Mouse (Mus musculus) lung, embryonic 15.5 days (tissue): ENCODE data around the gene Trappc2l. TPM values are rescaled to one million over a fixed set of nuclear protein-coding genes. Genes with fewer than 3 reads are reported as not detected.
A peak's percentile ranks its signal among the peaks of the same experiment; 100 is the strongest.

Experiments used
- ATAC-seq: fragments of 200-750 bp; cut with Nextera tagmentation; 2 replicates; pipeline ENCODE4 v1.8.0; 2017; ENCODE audit warnings: moderate number of reproducible peaks, borderline replicate concordance; ENCODE audit not compliant: low FRiP score, low TSS enrichment; ENCODE audit errors: extremely low read depth
- H3K27ac ChIP-seq: fragments of 300-500 bp; sonication (generic); 2 replicates; pipeline ENCODE4 v1.5.1; 2015; ENCODE audit warnings: moderate library complexity, mild to moderate bottlenecking, inconsistent platforms
- H3K27me3 ChIP-seq: fragments of 300-500 bp; sonication (generic); 2 replicates; pipeline ENCODE4 v1.6.1; 2015; ENCODE audit warnings: inconsistent platforms
- H3K36me3 ChIP-seq: fragments of 300-500 bp; sonication (generic); 2 replicates; pipeline ENCODE4 v1.6.1; 2015; ENCODE audit warnings: inconsistent platforms
- H3K4me1 ChIP-seq: fragments of 300-500 bp; sonication (generic); 2 replicates; pipeline ENCODE4 v1.6.1; 2015; ENCODE audit warnings: inconsistent platforms
- H3K4me2 ChIP-seq: fragments of 300-500 bp; sonication (generic); 2 replicates; pipeline ENCODE4 v1.6.1; 2015; ENCODE audit warnings: inconsistent platforms, mild to moderate bottlenecking, moderate library complexity
- H3K4me3 ChIP-seq: fragments of 300-500 bp; sonication (generic); 2 replicates; pipeline ENCODE4 v1.5.1; 2015; ENCODE audit warnings: mild to moderate bottlenecking, inconsistent platforms
- H3K9ac ChIP-seq: fragments of 300-500 bp; sonication (generic); 2 replicates; pipeline ENCODE4 v1.6.1; 2015; ENCODE audit warnings: inconsistent platforms
- H3K9me3 ChIP-seq: fragments of 300-500 bp; sonication (generic); 2 replicates; pipeline ENCODE4 v1.6.1; 2016; ENCODE audit warnings: inconsistent platforms
- WGBS: fragments of 180-500 bp; shearing (Covaris S2); methylation state at CpG from one replicate; pipeline ENCODE4 v1.1.7; 2015; 5-methylcytosine and 5-hydroxymethylcytosine counted together
- microRNA-seq: library from miRNA; unstranded; fragments of <30 nt; microRNA quantifications from one replicate; pipeline ENCODE4, GENCODE M21; 2016
- polyA plus RNA-seq: library from polyadenylated mRNA; unstranded; fragments of >200 nt; fragmentation: Nextera tagmentation; extraction: Ambion mirVana; gene quantifications from 2 replicates; pipeline ENCODE4 v1.2.1, GENCODE M21; 2015

The Trappc2l gene
- polyA plus RNA-seq, 1 experiment from 2014 or later, result 53.0 TPM

DNA sequence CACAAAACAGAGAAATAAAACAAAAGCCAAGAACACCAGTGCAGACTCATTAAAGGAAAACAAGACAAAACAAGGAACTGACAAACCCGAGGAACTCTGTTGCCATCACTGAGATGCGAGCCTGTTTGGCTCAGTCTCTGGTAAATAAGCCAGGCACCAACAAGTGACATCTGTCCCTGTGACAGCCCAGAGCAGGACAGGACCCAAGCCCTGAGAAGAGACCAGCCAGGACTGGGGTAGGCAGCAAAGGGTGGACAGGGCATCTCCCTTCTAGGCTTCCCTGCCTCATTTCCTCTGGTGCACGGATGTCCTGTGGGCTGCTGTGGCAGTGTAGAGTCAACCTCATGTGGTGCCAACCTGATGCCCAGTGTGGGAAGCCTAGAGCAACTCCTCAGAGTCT lies 51.7 kb downstream of the Trappc2l start:
- no peak overlapping the region for H3K4me3 ChIP-seq
- ATAC-seq, result no peak
- no peak overlapping the region for H3K9ac ChIP-seq
- H3K27ac ChIP-seq, result no peak overlapping the region
- H3K36me3 ChIP-seq, result no peaks in the 10 kb centered on the region
- H3K9me3 ChIP-seq, result no peaks in the 10 kb centered on the region
- H3K4me2 ChIP-seq, result no peak overlapping the region
- H3K27me3 ChIP-seq, result no peaks in the 10 kb centered on the region
- H3K4me1 ChIP-seq, result peaks cover 79% of the 10 kb centered on the region
- WGBS, result 56% methylated on average over 3 of the region's 3 CpGs

DNA sequence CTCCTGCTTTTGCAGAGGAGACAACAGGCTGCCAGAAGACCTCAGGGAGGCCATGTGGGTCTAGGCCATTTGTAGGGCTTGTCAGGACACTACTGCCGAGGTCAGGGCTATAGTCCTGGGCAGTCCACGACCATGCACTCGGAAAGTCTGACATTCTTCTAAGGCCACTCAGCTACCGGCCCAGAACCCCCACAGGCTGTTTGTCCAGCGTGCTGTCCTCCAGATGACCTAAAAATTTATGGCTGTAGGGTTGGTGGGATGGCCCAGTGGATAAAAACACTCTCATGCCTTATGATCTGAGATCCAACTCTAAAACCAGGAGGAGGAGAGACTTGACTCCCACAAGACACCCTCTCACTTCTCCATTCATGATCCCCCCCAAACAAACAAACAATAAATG lies 52.2 kb downstream of the Trappc2l start:
- H3K27me3 ChIP-seq, result no peaks in the 10 kb centered on the region
- H3K9ac ChIP-seq, result no peak overlapping the region
- 61% methylated on average over 5 of the region's 5 CpGs for WGBS
- H3K4me1 ChIP-seq, result peaks cover 75% of the 10 kb centered on the region
- ATAC-seq, result no peak
- no peak overlapping the region for H3K27ac ChIP-seq
- no peak overlapping the region for H3K4me2 ChIP-seq
- H3K4me3 ChIP-seq, result no peak overlapping the region
- H3K36me3 ChIP-seq, result no peaks in the 10 kb centered on the region
- no peaks in the 10 kb centered on the region for H3K9me3 ChIP-seq

DNA sequence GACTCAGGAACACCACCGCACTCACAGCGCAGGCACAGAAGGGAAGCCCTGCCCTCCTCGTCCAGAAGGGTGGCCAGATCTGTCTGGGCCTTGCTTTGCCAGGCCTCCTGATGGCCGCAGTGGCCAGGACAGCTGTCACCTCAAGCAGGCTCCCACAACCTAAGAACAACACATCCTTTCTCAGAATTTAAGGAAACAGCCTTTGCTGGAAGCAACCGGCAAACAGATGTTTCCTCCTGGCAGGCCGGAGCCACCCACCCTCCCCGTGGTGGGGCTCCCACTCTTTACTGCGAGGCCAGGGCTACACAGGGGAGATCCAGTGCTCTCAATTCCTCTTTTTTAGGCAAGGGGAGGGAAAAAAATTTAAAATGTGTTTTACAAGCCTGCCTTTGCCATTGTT lies 53.8 kb downstream of the Trappc2l start:
- ATAC-seq, result no peak
- Histone ChIP-seq H3K27me3 (peaks cover 5% of the 10 kb centered on the region; the same call in 1 of the 2 replicates), H3K9me3 (no peaks in the 10 kb centered on the region), H3K9ac (no peak overlapping the region), H3K4me3 (no peak overlapping the region), H3K36me3 (no peaks in the 10 kb centered on the region), H3K4me2 (peak overlapping the region; percentile 24; the same call in 1 of the 2 replicates), H3K4me1 (peaks cover 73% of the 10 kb centered on the region), H3K27ac (peak overlapping the region; percentile 84)
- 35% methylated on average over 8 of the region's 8 CpGs for WGBS

DNA sequence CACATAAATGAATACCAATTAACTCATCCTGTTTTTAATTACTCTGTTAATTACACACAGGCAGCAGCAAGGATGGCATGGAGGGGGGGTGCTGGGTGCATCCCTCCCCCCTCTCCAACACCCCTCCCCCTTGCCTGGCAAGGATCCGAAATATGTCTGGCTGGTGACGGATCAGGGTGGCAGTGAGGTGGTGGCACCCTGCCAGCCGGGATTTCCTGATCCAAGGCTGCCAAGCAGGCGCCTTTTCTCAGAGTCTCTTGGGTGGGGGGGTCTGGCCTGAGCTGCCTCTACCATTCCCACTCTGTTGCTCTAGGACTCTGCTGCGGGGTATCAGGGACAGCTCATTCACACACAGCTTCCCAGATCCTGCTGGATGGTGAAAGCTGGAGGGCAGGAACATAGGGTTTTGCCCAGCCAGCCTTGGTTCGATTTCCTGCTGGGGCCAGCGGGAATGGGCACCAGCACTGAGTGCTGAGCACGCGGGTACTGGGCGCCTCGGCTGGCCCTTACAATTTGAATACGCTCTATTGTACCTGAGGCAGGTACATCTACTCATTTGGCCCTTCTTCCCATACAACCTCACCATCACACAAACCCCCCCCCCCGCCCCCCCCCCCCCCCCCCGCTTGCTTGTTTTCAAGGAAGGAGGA lies 54.4 kb downstream of the Trappc2l start:
- Histone ChIP-seq H3K9ac (no peak overlapping the region), H3K4me3 (no peak overlapping the region), H3K9me3 (no peaks in the 10 kb centered on the region), H3K4me2 (peak overlapping the region; percentile 24), H3K27me3 (peaks cover 9% of the 10 kb centered on the region; the same call in 1 of the 2 replicates), H3K36me3 (no peaks in the 10 kb centered on the region), H3K27ac (peak overlapping the region; percentile 84), H3K4me1 (peaks cover 70% of the 10 kb centered on the region)
- 0 out of 2 replicates have a peak, but pooled peaks have one; percentile 36 for ATAC-seq
- 55% methylated on average over 12 of the region's 14 CpGs for WGBS

Small RNA genes lying within 50 kb of the gene (microRNA-seq; reads per million reads assigned to microRNA genes)
- not detected for gene Mir6396

Other genes with a start within 250 kb of the Trappc2l start
- gene Zc3h18, start 235.0 kb upstream of the Trappc2l start, polyA plus RNA-seq, result 53.3 and 55.1 TPM in 2 replicates
- gene Il17c, start 189.6 kb upstream of the Trappc2l start, polyA plus RNA-seq, result not detected in 2 replicates
- 208 and 215 TPM in 2 replicates for gene Cyba, start 178.7 kb upstream of the Trappc2l start, polyA plus RNA-seq
- gene Mvd, start 168.2 kb upstream of the Trappc2l start, polyA plus RNA-seq, result 24.3 and 24.7 TPM in 2 replicates
- 1.1 and 1.2 TPM in 2 replicates for gene Snai3, start 150.9 kb upstream of the Trappc2l start, polyA plus RNA-seq
- 40.5 and 43.9 TPM in 2 replicates for gene Rnf166, start 135.6 kb upstream of the Trappc2l start, polyA plus RNA-seq
- gene Ctu2, start 135.5 kb upstream of the Trappc2l start, polyA plus RNA-seq, result 38.3 and 46.8 TPM in 2 replicates
- gene Piezo1, start 60.3 kb upstream of the Trappc2l start, polyA plus RNA-seq, result 18.7 and 23.4 TPM in 2 replicates
- 42.7 and 44.9 TPM in 2 replicates for gene Cdt1, start 43.6 kb upstream of the Trappc2l start, polyA plus RNA-seq
- gene Aprt, start 34.7 kb upstream of the Trappc2l start, polyA plus RNA-seq, result 314 and 327 TPM in 2 replicates
- 12.5 and 13.5 TPM in 2 replicates for gene Galns, start 177 bp upstream of the Trappc2l start, polyA plus RNA-seq
- gene Pabpn1l, start 11.1 kb downstream of the Trappc2l start, polyA plus RNA-seq, result not detected in 2 replicates
- gene Cbfa2t3, start 87.5 kb downstream of the Trappc2l start, polyA plus RNA-seq, result 4.8 and 5.4 TPM in 2 replicates
- gene Acsf3, start 163.8 kb downstream of the Trappc2l start, polyA plus RNA-seq, result 17.7 and 18.6 TPM in 2 replicates
- 0.11 and 0.43 TPM in 2 replicates for gene Cdh15, start 236.3 kb downstream of the Trappc2l start, polyA plus RNA-seq